Mouse (Mus musculus): ENCODE measurements around the gene Kcna7.
"Not testable (repeated sequence)": the region's sequence is repeated elsewhere in the genome, so short reads cannot be mapped to it uniquely, and the experiment has no call there.

The Kcna7 gene

GRCm38 (mm10) chr7:45405091-45406075 is at the start of gene Kcna7:
Kcna7 (plus strand) TSS chr7:45405653.
- DNase-seq, result peak; percentile 96

DNA sequence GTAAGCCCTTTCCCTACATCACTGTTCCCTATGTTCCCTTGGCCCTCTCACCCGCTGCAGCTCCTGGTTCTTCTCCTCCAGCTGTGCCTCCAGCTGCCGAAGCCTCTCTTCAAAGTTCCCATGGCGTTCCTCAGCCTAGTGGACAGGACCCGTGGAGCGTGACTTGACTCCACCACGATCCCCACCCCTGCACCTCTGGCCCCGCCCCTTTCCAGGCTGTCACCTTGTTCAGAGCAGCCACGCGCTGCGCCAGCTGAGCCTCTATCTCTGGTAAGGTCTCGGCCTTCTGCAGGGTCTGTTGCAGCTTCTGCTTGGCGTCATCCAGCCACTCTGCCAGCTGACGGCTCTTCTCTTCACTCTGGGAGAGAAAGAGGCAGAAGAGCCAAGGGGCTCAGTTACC is 49.4 kb upstream of the Kcna7 start:
- no peak for DNase-seq

- DNase-seq, result not testable (repeated sequence)
Observed at GRCm38 (mm10) chr7:45359081-45359480, 46.4 kb upstream of the Kcna7 start.

DNA sequence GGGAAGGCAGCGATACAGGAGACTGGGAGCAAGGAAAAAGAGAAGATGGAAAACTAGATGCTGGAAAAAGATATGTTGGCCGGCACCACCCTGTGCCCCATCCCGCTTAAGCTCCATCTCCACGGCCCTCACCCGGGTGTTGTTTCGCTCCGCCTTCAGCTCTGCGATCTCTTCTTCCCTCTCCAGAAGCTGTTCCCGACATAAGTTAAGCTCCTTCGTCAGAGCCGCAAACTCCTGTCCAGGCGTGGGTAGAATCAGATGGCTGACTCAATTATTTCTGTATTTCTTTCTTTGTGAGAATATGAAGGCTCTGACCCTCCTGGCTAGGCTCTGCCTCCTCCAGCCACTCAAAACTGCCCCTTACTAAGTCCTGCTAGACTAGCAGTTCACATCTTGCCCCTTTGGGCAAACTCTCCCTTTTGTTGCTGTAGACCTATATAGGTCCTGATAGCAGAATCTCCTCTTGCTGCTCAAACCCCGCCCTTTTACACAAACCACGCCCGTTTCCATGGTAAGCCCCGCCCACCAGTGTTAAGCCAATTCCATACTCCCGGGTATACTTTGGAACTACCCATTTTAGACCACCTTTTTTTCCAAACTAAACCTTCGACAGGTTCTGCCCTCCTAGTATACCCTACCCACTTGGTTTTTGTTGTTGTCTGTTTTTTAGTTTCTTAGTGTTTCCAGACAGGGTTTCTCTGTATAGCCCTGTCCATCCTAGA is 44.9 kb upstream of the Kcna7 start:
- DNase-seq, result no peak

GRCm38 (mm10) chr7:45361243-45361804 is 44.1 kb upstream of the Kcna7 start:
- DNase-seq, result peak; percentile 96

DNA sequence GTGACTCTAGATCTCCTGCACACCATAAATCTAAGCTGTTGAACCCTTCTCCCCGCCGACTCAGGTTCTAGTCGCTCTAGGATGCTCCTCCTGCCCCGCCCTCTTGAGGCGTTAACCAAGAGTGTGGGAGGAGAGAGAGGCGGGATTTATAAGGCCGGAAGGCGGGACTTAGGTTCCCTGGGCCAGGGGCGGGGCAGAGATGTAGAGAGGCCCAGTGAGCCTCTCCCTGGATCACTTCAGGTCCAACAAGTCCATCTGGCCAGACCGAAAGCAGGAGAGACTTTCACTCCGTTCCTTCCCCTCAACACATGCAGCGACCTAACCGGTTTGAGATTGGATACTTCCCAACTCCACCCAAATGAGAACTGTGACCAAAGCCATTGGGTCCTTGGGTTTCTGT is 42.7 kb upstream of the Kcna7 start:
- DNase-seq, result no peak

DNA sequence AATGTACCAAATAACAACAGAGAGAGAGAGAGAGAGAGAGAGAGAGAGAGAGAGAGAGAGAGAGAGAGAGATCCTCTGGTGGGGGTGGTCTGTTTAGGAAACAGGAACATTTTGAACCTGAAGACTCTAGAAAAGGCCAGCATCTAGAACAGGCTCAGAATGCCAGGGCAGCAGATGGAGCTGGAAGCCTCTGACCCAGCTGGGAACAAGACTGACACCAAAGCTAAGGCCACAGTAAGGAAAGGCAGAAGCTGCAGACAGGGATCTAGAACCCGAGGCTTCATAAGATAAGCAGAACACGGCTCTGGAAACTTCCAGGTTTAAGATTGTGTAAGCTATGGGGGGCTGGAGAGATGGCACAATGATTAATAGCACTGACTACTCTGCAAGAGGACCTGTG is 41.5 kb upstream of the Kcna7 start:
- no peak for DNase-seq

GRCm38 (mm10) chr7:45365742-45366651 is 39.5 kb upstream of the Kcna7 start:
- DNase-seq, result no peak

- no peak for DNase-seq
Observed at GRCm38 (mm10) chr7:45366652-45367019, 38.8 kb upstream of the Kcna7 start, which contains the start of gene Ppfia3. Ppfia3 (minus strand) TSS chr7:45367019.

GRCm38 (mm10) chr7:45367020-45367880 is 38.2 kb upstream of the Kcna7 start:
- peak; percentile 100 for DNase-seq

DNA sequence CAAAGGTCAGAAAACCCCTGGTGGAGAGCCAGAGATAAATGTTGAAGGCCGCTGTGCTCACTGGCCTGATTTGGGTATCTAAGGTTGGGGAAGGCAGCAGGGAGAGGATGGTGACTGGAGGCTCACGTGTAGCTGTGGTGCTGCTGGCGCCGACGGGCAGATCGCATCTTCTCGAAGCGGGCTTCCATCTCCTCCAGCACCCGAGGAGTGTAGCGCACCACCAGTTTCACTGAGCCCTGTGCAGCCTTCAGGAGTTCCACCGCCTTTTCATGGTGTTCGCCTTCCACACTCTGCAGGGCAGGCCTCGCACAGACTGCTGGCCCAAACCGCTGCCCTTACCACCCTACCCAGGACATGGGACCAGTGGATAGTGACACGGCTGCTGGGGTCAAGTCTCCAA is 37.3 kb upstream of the Kcna7 start:
- no peak for DNase-seq

GRCm38 (mm10) chr7:45369022-45369745 is 36.3 kb upstream of the Kcna7 start:
- no peak for DNase-seq

DNA sequence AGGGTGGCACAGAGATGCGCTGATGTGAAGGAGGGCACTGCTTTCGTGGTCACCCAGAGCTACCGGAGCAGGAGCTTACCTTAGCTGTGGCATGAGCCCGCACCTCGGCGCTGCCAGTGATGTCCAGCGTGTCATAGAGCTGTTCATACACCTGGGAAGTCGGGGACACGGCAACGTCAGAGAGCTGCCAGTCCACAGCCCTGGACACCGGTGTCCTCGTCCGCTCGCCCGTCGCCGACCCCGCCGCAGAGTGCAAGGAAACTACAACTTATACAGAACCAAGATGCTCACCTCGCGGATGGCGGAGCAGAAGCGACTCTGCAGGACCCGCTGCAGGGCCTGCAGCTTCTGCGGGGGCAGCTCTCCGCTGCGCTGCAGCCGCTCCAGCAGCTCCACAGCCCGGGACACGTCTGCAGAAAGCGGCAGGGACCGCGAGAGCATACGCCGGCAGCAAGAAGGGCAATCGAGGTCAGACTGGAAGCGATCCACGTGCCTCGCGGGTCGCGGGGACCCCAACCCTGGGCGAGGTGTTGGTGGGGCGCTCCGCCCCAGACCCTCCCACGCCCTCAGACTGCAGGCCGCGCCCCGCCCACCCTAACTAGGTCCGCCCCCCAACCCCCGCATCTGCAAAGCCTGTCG is 35.5 kb upstream of the Kcna7 start:
- peak; percentile 92 for DNase-seq

GRCm38 (mm10) chr7:45370475-45371311 is 34.8 kb upstream of the Kcna7 start, which contains the start of gene Lin7b:
Lin7b (minus strand) TSS chr7:45370583.
- peak; percentile 98 for DNase-seq

DNA sequence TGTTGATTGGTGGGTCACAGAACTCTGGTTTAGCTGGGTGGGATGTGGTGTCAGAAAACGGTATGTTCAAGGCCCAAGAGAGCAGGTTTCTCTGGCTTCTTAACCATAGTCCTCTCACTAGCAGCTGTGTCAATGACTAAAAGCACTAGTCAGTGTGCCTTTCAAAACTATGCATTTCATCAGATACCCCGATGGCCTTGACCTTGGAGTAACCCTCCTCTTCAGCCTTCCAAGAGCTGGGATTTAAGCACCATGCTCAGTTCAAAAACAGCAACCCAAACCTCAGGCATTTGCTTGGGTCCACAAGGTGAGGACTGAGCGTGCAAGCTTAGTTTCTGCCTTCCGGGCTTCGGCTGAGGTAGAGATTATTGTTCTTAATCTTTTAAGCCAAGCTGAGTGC is 33.1 kb upstream of the Kcna7 start:
- no peak for DNase-seq

DNA sequence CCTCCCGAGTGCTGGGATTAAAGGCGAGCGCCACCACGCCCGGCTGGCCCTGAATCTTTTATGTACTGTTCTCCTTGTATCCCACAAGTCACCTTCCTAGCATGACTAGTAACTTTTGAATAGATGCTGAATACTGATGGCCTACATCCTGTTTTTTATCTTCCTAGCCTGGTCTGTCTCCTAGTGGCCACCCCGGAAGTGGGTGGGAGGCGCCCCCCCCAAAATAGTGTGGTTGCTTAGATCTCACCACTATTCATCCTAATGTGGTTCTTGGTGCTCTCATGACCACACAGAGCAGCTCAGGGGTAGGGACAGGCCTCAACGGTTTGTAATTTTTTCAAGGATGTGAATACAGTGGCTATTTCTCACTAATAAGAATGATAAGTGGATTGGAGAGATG is 30.8 kb upstream of the Kcna7 start:
- no peak for DNase-seq

DNA sequence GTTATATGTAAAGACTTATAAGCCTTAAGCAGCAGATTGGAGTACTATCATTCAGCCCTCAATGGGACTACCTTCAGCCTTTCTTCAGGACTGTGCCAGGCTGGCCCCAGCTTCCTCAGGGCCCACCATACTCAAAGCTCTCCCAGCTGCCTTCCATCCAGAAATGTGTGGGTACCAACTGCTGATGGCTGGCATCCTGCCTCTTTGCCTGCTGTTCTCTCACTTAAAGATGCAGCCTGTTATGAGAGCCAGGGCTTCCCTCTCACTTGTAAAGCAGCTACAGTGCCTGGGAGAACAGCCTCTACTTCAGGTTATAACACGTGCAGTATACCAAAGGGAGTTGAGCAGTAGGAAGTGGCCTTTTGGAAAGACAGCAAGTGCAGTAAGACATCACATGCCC is 29.4 kb upstream of the Kcna7 start:
- DNase-seq, result no peak

GRCm38 (mm10) chr7:45386077-45386476 is 19.4 kb upstream of the Kcna7 start:
- no peak for DNase-seq

DNA sequence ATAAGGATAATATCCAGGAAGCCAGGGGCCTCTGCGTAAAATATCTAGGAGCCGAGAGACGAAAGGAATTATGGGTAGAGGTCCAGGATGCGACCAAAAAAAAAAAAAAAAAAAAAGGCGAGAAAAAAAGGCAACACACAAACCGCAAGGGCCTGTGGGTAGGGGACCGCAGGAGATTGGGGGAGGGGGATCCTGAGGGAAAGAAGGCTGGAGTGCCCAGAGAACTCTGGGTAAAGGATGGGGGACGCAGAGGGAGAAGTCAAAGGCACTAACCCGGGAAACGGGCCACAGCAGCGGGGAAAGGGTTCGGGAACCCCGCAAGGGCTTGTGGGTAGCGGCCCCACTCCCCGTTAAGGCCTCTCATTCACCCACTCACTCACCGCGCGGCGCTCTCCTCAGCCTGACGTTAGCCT is 10.3 kb upstream of the Kcna7 start:
- DNase-seq, result no peak
